ENCODE assay signal across 39 mouse cellular contexts in genomic region chr6:115877239-115877638, GRCm38 (mm10). TPM values are rescaled to one million over a fixed set of nuclear protein-coding genes. Genes with fewer than 3 reads are reported as not detected.
"Had no signal": no experiment of that assay in that cellular context is flagged by ENCODE, and none has a peak within 500 bp of the region (broad histone marks: within the 10 kb centered on the region; RNA-seq: fewer than 3 reads in every experiment).

No protein-coding gene starts in this region.

- ATAC-seq: hindbrain, embryonic 16.5 days; hindbrain, postnatal 0 days; inflammation-experienced regulatory T-cells, adult 6 months; intestine, embryonic 15.5 days; intestine, embryonic 16.5 days; intestine, postnatal 0 days had no signal

- H3K9me3 ChIP-seq: heart, embryonic 13.5 days; heart, embryonic 15.5 days; hindbrain, embryonic 10.5 days; hindbrain, embryonic 12.5 days; hindbrain, embryonic 13.5 days; hindbrain, embryonic 15.5 days; intestine, embryonic 15.5 days; kidney, embryonic 15.5 days had no signal

- H3K27ac ChIP-seq: heart, embryonic 13.5 days; heart, embryonic 15.5 days; hindbrain, embryonic 10.5 days; hindbrain, embryonic 12.5 days; hindbrain, embryonic 13.5 days; hindbrain, embryonic 14.5 days; hindbrain, embryonic 15.5 days; hindbrain, postnatal 0 days; intestine, embryonic 15.5 days; kidney, embryonic 15.5 days; kidney, postnatal 0 days; layer of hippocampus, adult 2 months; left cerebral cortex, adult 2 months had no signal

- H3K9ac ChIP-seq: heart, embryonic 13.5 days; heart, embryonic 15.5 days; hindbrain, embryonic 12.5 days; hindbrain, embryonic 13.5 days; hindbrain, embryonic 14.5 days; hindbrain, embryonic 15.5 days; intestine, embryonic 15.5 days; kidney, embryonic 15.5 days had no signal

- H3K4me3 ChIP-seq: heart, embryonic 13.5 days; heart, embryonic 15.5 days; hindbrain, embryonic 10.5 days; hindbrain, embryonic 12.5 days; hindbrain, embryonic 13.5 days; hindbrain, embryonic 15.5 days; intestine, embryonic 15.5 days; kidney, embryonic 15.5 days; layer of hippocampus, adult 2 months; left cerebral cortex, adult 2 months had no signal

- H3K4me1 ChIP-seq: hindbrain, embryonic 10.5 days; hindbrain, embryonic 12.5 days; hindbrain, embryonic 13.5 days; hindbrain, embryonic 15.5 days; intestine, embryonic 15.5 days; kidney, embryonic 15.5 days had no signal

- DNase-seq: heart, postnatal 10 days; heart, postnatal 14 days; heart, postnatal 36 days; heart, postnatal 4 days; kidney, adult 11 months; kidney, adult 18-20 months; kidney, adult 2 months; kidney, adult 8-10 months; kidney, adult 9 months; kidney, postnatal 10 days; kidney, postnatal 14 days; kidney, postnatal 25 days; kidney, postnatal 36 days; kidney, postnatal 4 days; layer of hippocampus, adult 9-11 months; layer of hippocampus, postnatal 36 days had no signal

- H3K27me3 ChIP-seq: heart, embryonic 13.5 days; heart, embryonic 15.5 days; hindbrain, embryonic 12.5 days; hindbrain, embryonic 13.5 days; hindbrain, embryonic 15.5 days; intestine, embryonic 15.5 days; kidney, embryonic 15.5 days had no signal

- H3K36me3 ChIP-seq: heart, embryonic 15.5 days; intestine, embryonic 15.5 days had no signal

RNA-seq across cellular contexts. Expression of gene Efcab12, which starts 39.0 kb away (rescaled TPM):
- total RNA-seq: hematopoietic stem cell, adult 5-6 weeks had no signal

RNA-seq across cellular contexts. Expression of gene Rho, which starts 54.3 kb away (rescaled TPM):
- total RNA-seq: heart, postnatal 36 days had no signal
- polyA plus RNA-seq: heart, embryonic 13.5 days; heart, embryonic 14.5 days; heart, embryonic 15.5 days; heart, embryonic 16.5 days; heart, postnatal 0 days; intestine, embryonic 14.5 days; kidney, embryonic 14.5 days; kidney, postnatal 0 days had no signal
